Mouse (Mus musculus) intestine, embryonic 15.5 days (tissue): Measurements from ENCODE around the gene Nsun5. TPM values are rescaled to one million over a fixed set of nuclear protein-coding genes. Genes with fewer than 3 reads are reported as not detected.

ENCODE experiments used
- ATAC-seq: fragments of 200-750 bp; cut with Nextera tagmentation; 2 replicates; pipeline ENCODE4 v1.8.0; 2017; ENCODE audit warnings: moderate TSS enrichment, moderate library complexity
- H3K27ac ChIP-seq: fragments of 300-500 bp; sonication (generic); 2 replicates; pipeline ENCODE4 v1.5.1; 2015; ENCODE audit warnings: mild to moderate bottlenecking, inconsistent platforms
- H3K27me3 ChIP-seq: fragments of 300-500 bp; sonication (generic); replicated peaks from 2 replicates; pipeline ENCODE4 v1.6.1; 2015; ENCODE audit warnings: inconsistent platforms
- H3K36me3 ChIP-seq: fragments of 300-500 bp; sonication (generic); 2 replicates; pipeline ENCODE4 v1.6.1; 2015; ENCODE audit warnings: inconsistent platforms
- H3K4me1 ChIP-seq: fragments of 300-500 bp; sonication (generic); replicated peaks from 2 replicates; pipeline ENCODE4 v1.6.1; 2015; ENCODE audit warnings: inconsistent platforms
- H3K4me2 ChIP-seq: fragments of 300-500 bp; sonication (generic); replicated peaks from 2 replicates; pipeline ENCODE4 v1.6.1; 2015; ENCODE audit warnings: mild to moderate bottlenecking, inconsistent platforms
- H3K4me3 ChIP-seq: fragments of 300-500 bp; sonication (generic); replicated peaks from 2 replicates; pipeline ENCODE4 v1.5.1; 2015; ENCODE audit warnings: inconsistent platforms
- H3K9ac ChIP-seq: fragments of 300-500 bp; sonication (generic); 2 replicates; pipeline ENCODE4 v1.6.1; 2015; ENCODE audit warnings: inconsistent platforms
- H3K9me3 ChIP-seq: fragments of 300-500 bp; sonication (generic); 2 replicates; pipeline ENCODE4 v1.6.1; 2016; ENCODE audit warnings: inconsistent platforms
- WGBS: fragments of 180-500 bp; shearing (Covaris S2); methylation state at CpG from one replicate; pipeline ENCODE4 v1.1.7; 2015; 5-methylcytosine and 5-hydroxymethylcytosine counted together
- polyA plus RNA-seq: library from polyadenylated mRNA; unstranded; fragments of >200 nt; fragmentation: Nextera tagmentation; extraction: Ambion mirVana; gene quantifications from 2 replicates; pipeline ENCODE4 v1.2.1, GENCODE M21; 2015

Nsun5 gene
- 30.2 and 35.8 TPM in 2 replicates for polyA plus RNA-seq

GRCm38 (mm10) chr5:135369787-135370654, at the start of gene Nsun5:
Nsun5 (plus strand) TSS chr5:135369953.
- peak within 1 kb of the TSS; percentile 97 for H3K4me3 ChIP-seq
- peaks cover 9% of the 10 kb centered on the region for H3K4me1 ChIP-seq
- peak; percentile 88 for ATAC-seq
- H3K27ac ChIP-seq = peak within 1 kb of the TSS; percentile 77
- under 1% methylated on average over 64 of the region's 64 CpGs for WGBS
- peak within 1 kb of the TSS; percentile 87 for H3K9ac ChIP-seq
- peaks cover 26% of the 10 kb centered on the region for H3K36me3 ChIP-seq
- H3K9me3 ChIP-seq = no peaks in the 10 kb centered on the region
- peak within 1 kb of the TSS; percentile 76 for H3K4me2 ChIP-seq
- no peaks in the 10 kb centered on the region for H3K27me3 ChIP-seq

- no peak for ATAC-seq
- WGBS = 83% methylated on average over 1 of the region's 1 CpGs
- no peak overlapping the region for H3K9ac ChIP-seq
Measured at GRCm38 (mm10) chr5:135322197-135322596, 47.6 kb upstream of the Nsun5 start.

DNA sequence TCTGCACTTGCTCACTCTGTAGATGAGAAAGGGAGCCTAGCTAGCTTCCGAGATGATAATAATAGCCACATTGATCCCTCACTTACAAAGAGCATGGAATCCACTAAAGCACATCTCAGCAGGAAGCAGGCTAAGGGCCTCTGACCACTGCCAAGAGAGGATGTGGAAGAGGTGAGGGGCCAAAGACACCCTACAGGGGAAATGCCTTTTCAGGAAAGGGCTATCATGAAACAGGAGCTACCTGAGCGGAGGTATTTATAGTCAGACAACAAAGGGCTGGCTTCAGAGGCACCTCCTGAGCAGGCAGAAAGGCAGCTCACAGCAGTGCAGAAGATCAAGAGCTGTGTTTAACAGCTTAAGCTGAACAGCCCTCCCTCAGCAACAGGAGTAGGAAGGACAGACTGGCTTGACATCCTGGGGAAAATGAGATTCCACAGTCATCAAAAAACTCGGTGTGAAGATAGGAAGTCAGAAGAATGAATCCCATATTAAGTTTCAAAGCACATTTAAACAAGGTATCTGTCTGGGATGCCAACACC, 43.6 kb upstream of the Nsun5 start:
- Histone ChIP-seq H3K36me3 (no peaks in the 10 kb centered on the region), H3K4me1 (no peaks in the 10 kb centered on the region), H3K4me2 (no peak overlapping the region), H3K9me3 (no peaks in the 10 kb centered on the region), H3K27ac (no peak overlapping the region), H3K9ac (no peak overlapping the region), H3K4me3 (no peak overlapping the region), H3K27me3 (no peaks in the 10 kb centered on the region)
- ATAC-seq = no peak
- 33% methylated on average over 3 of the region's 3 CpGs for WGBS

More at GRCm38 (mm10) chr5:135322197-135322596, 47.6 kb upstream of the Nsun5 start:
- Histone ChIP-seq H3K4me3 (no peak overlapping the region), H3K4me2 (no peak overlapping the region), H3K27ac (no peak overlapping the region), H3K36me3 (no peaks in the 10 kb centered on the region), H3K9me3 (no peaks in the 10 kb centered on the region), H3K4me1 (no peaks in the 10 kb centered on the region), H3K27me3 (no peaks in the 10 kb centered on the region)

DNA sequence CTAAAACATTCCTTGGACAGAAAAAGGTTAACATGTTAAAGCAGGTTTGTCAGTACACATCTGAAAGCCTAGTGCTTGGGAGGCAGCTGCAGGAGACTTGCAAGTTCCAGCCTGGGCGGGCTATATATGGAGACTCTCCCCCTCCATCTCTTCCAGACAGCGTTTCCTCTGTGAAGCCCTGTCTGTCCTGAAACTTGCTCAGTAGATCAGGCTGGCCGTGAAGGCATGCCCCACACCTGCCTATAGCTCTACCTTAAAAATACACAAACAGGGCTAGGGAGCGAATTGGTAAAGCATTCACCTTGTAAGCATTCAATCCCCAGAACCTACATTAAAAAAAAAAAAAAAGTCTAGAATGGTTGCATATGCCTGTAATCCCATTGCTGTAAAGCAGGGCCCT, 40.3 kb upstream of the Nsun5 start:
- Histone ChIP-seq H3K36me3 (no peaks in the 10 kb centered on the region), H3K27me3 (no peaks in the 10 kb centered on the region), H3K4me3 (no peak overlapping the region), H3K4me2 (no peak overlapping the region), H3K27ac (no peak overlapping the region), H3K4me1 (no peaks in the 10 kb centered on the region), H3K9me3 (no peaks in the 10 kb centered on the region), H3K9ac (no peak overlapping the region)
- ATAC-seq = no peak
- 82% methylated on average over 4 of the region's 4 CpGs for WGBS

DNA sequence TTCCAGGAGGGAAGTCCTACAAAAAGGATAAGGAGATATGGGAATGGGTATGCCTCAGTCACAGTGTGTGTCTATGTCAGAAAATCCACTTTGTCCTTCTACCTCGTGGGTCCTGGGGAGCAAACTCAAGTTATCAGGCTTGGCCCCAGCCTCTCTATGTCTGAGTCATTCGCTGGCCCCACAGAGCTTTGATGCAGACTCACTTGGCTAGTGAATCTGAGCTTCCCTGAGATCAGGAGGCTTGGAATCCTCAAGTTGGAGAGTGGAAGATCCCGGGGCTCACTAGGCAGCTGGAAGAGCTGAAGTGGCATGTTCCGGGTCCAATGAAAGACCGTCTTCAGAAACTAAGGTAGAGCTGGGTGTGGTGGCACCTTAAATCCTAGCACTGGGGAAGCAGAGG, 39.6 kb upstream of the Nsun5 start:
- H3K27me3 ChIP-seq = no peaks in the 10 kb centered on the region
- H3K4me2 ChIP-seq = no peak overlapping the region
- no peak for ATAC-seq
- no peak overlapping the region for H3K4me3 ChIP-seq
- no peak overlapping the region for H3K27ac ChIP-seq
- 84% methylated on average over 5 of the region's 5 CpGs for WGBS
- H3K4me1 ChIP-seq = no peaks in the 10 kb centered on the region
- no peaks in the 10 kb centered on the region for H3K36me3 ChIP-seq
- H3K9ac ChIP-seq = no peak overlapping the region
- H3K9me3 ChIP-seq = no peaks in the 10 kb centered on the region

DNA sequence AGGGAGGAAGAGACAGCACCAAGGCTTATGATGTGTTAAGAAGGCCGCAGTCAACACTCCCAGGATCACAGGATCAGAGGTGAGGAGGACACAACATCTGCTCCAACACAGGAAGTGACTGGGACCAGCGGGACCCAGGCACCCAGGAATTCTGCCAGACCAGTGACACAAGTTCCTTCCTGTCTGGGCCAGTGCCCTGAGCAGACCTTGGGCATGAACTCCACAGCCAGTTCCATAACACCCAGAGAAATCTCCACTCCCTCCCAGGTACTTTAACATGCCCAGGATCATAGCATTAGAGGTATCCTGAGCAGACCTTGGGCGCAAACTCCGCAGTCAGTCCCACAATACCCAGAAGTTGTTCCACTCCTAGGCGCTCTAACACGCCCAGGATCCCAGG, 38.6 kb upstream of the Nsun5 start:
- H3K4me1 ChIP-seq = no peaks in the 10 kb centered on the region

GRCm38 (mm10) chr5:135337575-135337974, 32.2 kb upstream of the Nsun5 start:
- Histone ChIP-seq H3K4me1 (no peaks in the 10 kb centered on the region), H3K9ac (no peak overlapping the region), H3K27me3 (no peaks in the 10 kb centered on the region), H3K36me3 (no peaks in the 10 kb centered on the region), H3K4me3 (no peak overlapping the region), H3K27ac (no peak overlapping the region), H3K9me3 (no peaks in the 10 kb centered on the region), H3K4me2 (no peak overlapping the region)
- ATAC-seq = no peak
- WGBS = 37% methylated on average over 3 of the region's 3 CpGs

More for the DNA sequence above, 38.6 kb upstream of the Nsun5 start:
- 81% methylated on average over 6 of the region's 6 CpGs for WGBS
- no peak overlapping the region for H3K9ac ChIP-seq
- no peak overlapping the region for H3K4me2 ChIP-seq
- H3K27ac ChIP-seq = no peak overlapping the region
- no peaks in the 10 kb centered on the region for H3K36me3 ChIP-seq
- no peaks in the 10 kb centered on the region for H3K27me3 ChIP-seq
- no peak for ATAC-seq
- no peaks in the 10 kb centered on the region for H3K9me3 ChIP-seq
- no peak overlapping the region for H3K4me3 ChIP-seq

GRCm38 (mm10) chr5:135345989-135346388, 23.8 kb upstream of the Nsun5 start:
- Histone ChIP-seq H3K27ac (no peak overlapping the region), H3K4me2 (no peak overlapping the region), H3K9me3 (no peaks in the 10 kb centered on the region), H3K4me1 (no peaks in the 10 kb centered on the region), H3K27me3 (no peaks in the 10 kb centered on the region), H3K9ac (no peak overlapping the region), H3K4me3 (no peak overlapping the region), H3K36me3 (no peaks in the 10 kb centered on the region)
- 74% methylated on average over 7 of the region's 7 CpGs for WGBS
- ATAC-seq = no peak

DNA sequence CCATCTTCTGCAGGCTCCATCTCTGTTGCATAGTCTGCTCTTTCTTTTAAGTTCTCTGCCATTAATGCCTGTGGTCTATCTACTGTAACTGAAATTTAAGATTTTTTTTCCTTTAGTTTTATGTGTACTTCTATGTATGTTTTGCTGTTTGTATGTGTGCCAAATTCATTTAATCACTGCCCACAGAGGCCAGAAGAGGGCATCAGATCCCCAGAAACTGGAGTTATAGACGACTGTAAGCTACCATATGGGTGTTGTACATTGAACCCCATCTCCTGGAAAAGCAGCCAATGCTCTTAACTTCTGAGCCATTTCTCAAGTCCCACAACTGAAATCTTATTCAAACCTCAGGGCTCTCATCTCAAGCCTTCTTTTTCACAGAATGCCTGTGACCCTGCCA, 23.3 kb upstream of the Nsun5 start:
- no peak overlapping the region for H3K4me3 ChIP-seq
- no peaks in the 10 kb centered on the region for H3K4me1 ChIP-seq

DNA sequence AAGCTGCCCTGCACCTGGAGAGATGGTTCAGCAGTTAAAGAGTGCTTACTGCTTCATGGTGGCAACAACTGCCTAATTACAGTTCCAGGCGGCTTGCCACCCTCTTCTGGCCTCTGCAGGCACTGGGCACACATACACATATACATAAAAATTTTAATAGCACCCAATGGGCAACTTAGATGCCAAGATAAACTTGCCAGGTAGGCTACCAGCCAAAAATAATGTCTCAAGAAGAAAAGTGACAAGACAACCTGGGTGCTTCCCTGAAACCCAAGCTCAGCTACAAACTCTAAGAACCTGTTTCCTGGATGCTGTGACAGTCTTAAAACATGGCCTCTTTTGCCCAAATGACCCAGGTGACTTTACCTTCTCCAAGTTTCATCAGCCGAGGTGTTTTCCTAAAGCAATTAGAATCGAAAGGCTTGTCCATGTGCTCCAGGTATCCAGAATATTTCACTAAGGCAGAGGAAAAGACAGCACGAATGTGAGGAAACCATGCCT, 22.2 kb upstream of the Nsun5 start:
- Histone ChIP-seq H3K27ac (no peak overlapping the region), H3K9ac (no peak overlapping the region), H3K27me3 (no peaks in the 10 kb centered on the region), H3K4me2 (no peak overlapping the region), H3K4me1 (no peaks in the 10 kb centered on the region), H3K4me3 (no peak overlapping the region), H3K36me3 (no peaks in the 10 kb centered on the region), H3K9me3 (no peaks in the 10 kb centered on the region)
- WGBS = 66% methylated on average over 4 of the region's 4 CpGs
- no peak for ATAC-seq

More for the DNA sequence above, 23.3 kb upstream of the Nsun5 start:
- Histone ChIP-seq H3K27ac (no peak overlapping the region), H3K9ac (no peak overlapping the region), H3K4me2 (no peak overlapping the region), H3K9me3 (no peaks in the 10 kb centered on the region), H3K36me3 (no peaks in the 10 kb centered on the region), H3K27me3 (no peaks in the 10 kb centered on the region)
- WGBS = 9% methylated on average over 1 of the region's 1 CpGs
- no peak for ATAC-seq

- 89% methylated on average over 35 of the region's 35 CpGs for WGBS
Measured at GRCm38 (mm10) chr5:135349862-135350261, 19.9 kb upstream of the Nsun5 start, which contains the start of gene Fkbp6. Fkbp6 (minus strand) TSS chr5:135350044.

DNA sequence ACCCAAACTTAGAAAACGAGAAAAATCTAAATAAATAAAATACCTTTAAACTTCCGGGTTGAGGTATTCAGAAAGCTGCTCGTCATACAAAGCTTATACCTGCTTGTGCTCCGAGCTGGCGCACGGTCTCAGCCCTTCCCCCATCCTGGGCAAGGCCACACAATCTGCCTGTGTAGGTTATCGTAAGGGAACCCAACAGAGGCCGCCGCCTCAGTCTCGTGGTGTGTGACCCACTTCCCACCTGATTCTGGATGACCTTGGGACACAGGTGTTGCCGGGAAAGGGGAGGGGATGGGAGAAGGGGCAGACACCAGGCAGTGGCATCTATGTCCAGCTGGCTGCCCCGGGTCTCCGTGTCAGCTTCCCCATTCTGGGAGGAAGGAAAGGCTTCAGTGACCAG, 18.1 kb upstream of the Nsun5 start:
- ATAC-seq = no peak; the same call in 1 of the 2 replicates
- H3K4me3 ChIP-seq = no peak overlapping the region
- 74% methylated on average over 13 of the region's 13 CpGs for WGBS

More at GRCm38 (mm10) chr5:135349862-135350261, 19.9 kb upstream of the Nsun5 start, which contains the start of gene Fkbp6:
- Histone ChIP-seq H3K9me3 (no peaks in the 10 kb centered on the region), H3K27ac (no peak within 1 kb of the TSS), H3K4me1 (no peaks in the 10 kb centered on the region), H3K9ac (no peak within 1 kb of the TSS), H3K27me3 (peaks cover 11% of the 10 kb centered on the region), H3K4me2 (no peak within 1 kb of the TSS), H3K4me3 (no peak within 1 kb of the TSS), H3K36me3 (no peaks in the 10 kb centered on the region)
- ATAC-seq = no peak

More for the DNA sequence above, 18.1 kb upstream of the Nsun5 start:
- Histone ChIP-seq H3K27me3 (peaks cover 11% of the 10 kb centered on the region), H3K36me3 (no peaks in the 10 kb centered on the region), H3K9me3 (no peaks in the 10 kb centered on the region), H3K4me2 (no peak overlapping the region), H3K9ac (no peak overlapping the region), H3K27ac (no peak overlapping the region), H3K4me1 (no peaks in the 10 kb centered on the region)
